Mouse (Mus musculus): Measurements from ENCODE around the gene Lrp2.

Gene Lrp2

GRCm38 (mm10) chr2:69493130-69493529, 92.7 kb downstream of the Lrp2 start:
- DNase-seq = no peak

GRCm38 (mm10) chr2:69480965-69481364, 104.9 kb downstream of the Lrp2 start:
- no peak for DNase-seq

- DNase-seq = no peak
Observed at GRCm38 (mm10) chr2:69479859-69480258, 106.0 kb downstream of the Lrp2 start.

- no peak for DNase-seq
Observed at GRCm38 (mm10) chr2:69476901-69477300, 109.0 kb downstream of the Lrp2 start.

GRCm38 (mm10) chr2:69475177-69475576, 110.7 kb downstream of the Lrp2 start:
- no peak for DNase-seq

GRCm38 (mm10) chr2:69471837-69472236, 114.0 kb downstream of the Lrp2 start:
- no peak for DNase-seq

- no peak for DNase-seq
Observed at GRCm38 (mm10) chr2:69463609-69464008, 122.3 kb downstream of the Lrp2 start.

GRCm38 (mm10) chr2:69459481-69459880, 126.4 kb downstream of the Lrp2 start:
- no peak for DNase-seq

GRCm38 (mm10) chr2:69451128-69451527, 134.7 kb downstream of the Lrp2 start:
- no peak for DNase-seq

GRCm38 (mm10) chr2:69448581-69448980, 137.3 kb downstream of the Lrp2 start:
- DNase-seq = no peak

GRCm38 (mm10) chr2:69445896-69446472, 139.9 kb downstream of the Lrp2 start:
- no peak for DNase-seq

- DNase-seq = no peak
Observed at GRCm38 (mm10) chr2:69441656-69442055, 144.2 kb downstream of the Lrp2 start.

- DNase-seq = peak; percentile 76
Observed at GRCm38 (mm10) chr2:69428116-69428515, 157.7 kb downstream of the Lrp2 start.

- DNase-seq = no peak
Observed at GRCm38 (mm10) chr2:69427141-69427540, 158.7 kb downstream of the Lrp2 start.

- DNase-seq = no peak
Observed at GRCm38 (mm10) chr2:69426081-69426480, 159.8 kb downstream of the Lrp2 start.

- no peak for DNase-seq
Observed at GRCm38 (mm10) chr2:69424829-69425228, 161.0 kb downstream of the Lrp2 start.

GRCm38 (mm10) chr2:69418294-69418881, 167.5 kb downstream of the Lrp2 start:
- DNase-seq = no peak

GRCm38 (mm10) chr2:69415070-69415469, 170.8 kb downstream of the Lrp2 start:
- DNase-seq = no peak

- no peak for DNase-seq
Observed at GRCm38 (mm10) chr2:69414539-69414938, 171.3 kb downstream of the Lrp2 start.

- no peak for DNase-seq
Observed at GRCm38 (mm10) chr2:69405692-69406091, 180.2 kb downstream of the Lrp2 start.

- no peak for DNase-seq
Observed at GRCm38 (mm10) chr2:69402309-69402708, 183.6 kb downstream of the Lrp2 start.

GRCm38 (mm10) chr2:69401891-69402290, 184.0 kb downstream of the Lrp2 start:
- no peak for DNase-seq

GRCm38 (mm10) chr2:69400866-69401604, 184.8 kb downstream of the Lrp2 start:
- DNase-seq = no peak

- no peak for DNase-seq
Observed at GRCm38 (mm10) chr2:69396760-69397435, 189.0 kb downstream of the Lrp2 start.
